Mouse (Mus musculus) MEL (cell line): ENCODE results near the gene Dcst1. TPM values are rescaled to one million over a fixed set of nuclear protein-coding genes. Genes with fewer than 3 reads are reported as not detected.

Experiments
- DNase-seq: peaks from one replicate; pipeline ENCODE4 v3.0.0; 2011; ENCODE audit warnings: low read depth, low spot score
- H3K27ac ChIP-seq: 2 replicates; pipeline ENCODE4 v1.5.1; 2012; ENCODE audit warnings: low read depth, mild to moderate bottlenecking, control low read depth, low read length, moderate library complexity; ENCODE audit not compliant: control insufficient read depth
- H3K27me3 ChIP-seq, 2 experiments: fragments of 150-350 bp in 1 of 2; sonication (generic) in 1 of 2; 2 replicates each; pipeline ENCODE4 v1.6.1; 2012; ENCODE audit warnings: low read length in 2 of 2, mild to moderate bottlenecking in 2 of 2, improper control_type of control experiment in 1 of 2, moderate library complexity in 1 of 2; ENCODE audit not compliant: insufficient read depth in 2 of 2, control insufficient read depth in 1 of 2
- H3K36me3 ChIP-seq, 2 experiments: 2 replicates each; pipeline ENCODE4 v1.6.1; 2012 to 2014; ENCODE audit warnings: low read length in 2 of 2, improper control_type of control experiment in 1 of 2, inconsistent platforms in 1 of 2, mild to moderate bottlenecking in 1 of 2; ENCODE audit not compliant: insufficient read depth in 2 of 2, control insufficient read depth in 1 of 2
- H3K4me1 ChIP-seq, 2 experiments: fragments of 150-350 bp in 1 of 2; sonication (generic) in 1 of 2; 2 replicates each; pipeline ENCODE4 v1.6.1; 2012; ENCODE audit warnings: low read length in 2 of 2, improper control_type of control experiment in 1 of 2, mild to moderate bottlenecking in 1 of 2; ENCODE audit not compliant: insufficient read depth in 2 of 2, control insufficient read depth in 1 of 2
- H3K4me3 ChIP-seq, 2 experiments: fragments of 150-350 bp in 1 of 2; sonication (generic) in 1 of 2; 2 replicates each; pipeline ENCODE4 v1.5.1; 2012; ENCODE audit warnings: low read depth in 2 of 2, low read length in 2 of 2, mild to moderate bottlenecking in 2 of 2, moderate library complexity in 2 of 2, control low read depth in 1 of 2, improper control_type of control experiment in 1 of 2; ENCODE audit not compliant: control insufficient read depth in 1 of 2, insufficient read depth in 1 of 2
- H3K79me2 ChIP-seq: 2 replicates; pipeline ENCODE4 v1.6.1; 2012; ENCODE audit warnings: mild to moderate bottlenecking, low read length, moderate library complexity; ENCODE audit not compliant: control insufficient read depth, poor library complexity, insufficient read depth
- H3K9ac ChIP-seq: 2 replicates; pipeline ENCODE4 v1.6.1; 2012; ENCODE audit warnings: low read depth, mild to moderate bottlenecking, control low read depth, low read length, moderate library complexity; ENCODE audit not compliant: control insufficient read depth, poor library complexity, severe bottlenecking
- H3K9me3 ChIP-seq: fragments of 150-350 bp; sonication (generic); replicated peaks from 2 replicates; pipeline ENCODE4 v1.6.1; 2012; ENCODE audit warnings: mild to moderate bottlenecking, low read length, improper control_type of control experiment, moderate library complexity; ENCODE audit not compliant: insufficient read depth
- BHLHE40 ChIP-seq: IDR thresholded peaks from 2 replicates; pipeline ENCODE4 v1.6.1; 2012; ENCODE audit warnings: low read depth, mild to moderate bottlenecking, inconsistent platforms, low read length, improper control_type of control experiment, borderline replicate concordance
- ELF1 ChIP-seq: IDR thresholded peaks from 2 replicates; pipeline ENCODE4 v1.6.1; 2014; ENCODE audit warnings: low read depth, mild to moderate bottlenecking, inconsistent platforms, low read length, improper control_type of control experiment, moderate library complexity
- ETS1 ChIP-seq: IDR thresholded peaks from 2 replicates; pipeline ENCODE4 v1.6.1; 2012; ENCODE audit warnings: low read depth, mild to moderate bottlenecking, inconsistent platforms, low read length, improper control_type of control experiment, moderate library complexity
- GATA1 ChIP-seq: IDR thresholded peaks from 2 replicates; pipeline ENCODE4 v1.6.1; 2011; ENCODE audit warnings: low read depth, low read length, improper control_type of control experiment
- HCFC1 ChIP-seq: IDR thresholded peaks from 2 replicates; pipeline ENCODE4 v1.6.1; 2012; ENCODE audit warnings: low read depth, mild to moderate bottlenecking, inconsistent platforms, low read length, improper control_type of control experiment, moderate library complexity
- MAX ChIP-seq: IDR thresholded peaks from 2 replicates; pipeline ENCODE4 v1.6.1; 2011; ENCODE audit warnings: low read length, improper control_type of control experiment
- MAZ ChIP-seq: IDR thresholded peaks from 2 replicates; pipeline ENCODE4 v1.6.1; 2012; ENCODE audit warnings: low read depth, mild to moderate bottlenecking, inconsistent platforms, low read length, improper control_type of control experiment
- MXI1 ChIP-seq: IDR thresholded peaks from 2 replicates; pipeline ENCODE4 v1.6.1; 2011; ENCODE audit warnings: mild to moderate bottlenecking, low read depth, low read length, improper control_type of control experiment
- MYB ChIP-seq: IDR thresholded peaks from 2 replicates; pipeline ENCODE4 v1.6.1; 2011; ENCODE audit warnings: mild to moderate bottlenecking, low read depth, low read length, improper control_type of control experiment
- NELFE ChIP-seq: IDR thresholded peaks from 2 replicates; pipeline ENCODE4 v1.6.1; 2011; ENCODE audit warnings: low read depth, low read length, improper control_type of control experiment
- NRF1 ChIP-seq: IDR thresholded peaks from 2 replicates; pipeline ENCODE4 v1.6.1; 2014; ENCODE audit warnings: low read depth, mild to moderate bottlenecking, inconsistent platforms, low read length, improper control_type of control experiment, moderate library complexity; ENCODE audit not compliant: poor library complexity, insufficient read depth, severe bottlenecking
- POLR2A ChIP-seq, 2 experiments: IDR thresholded peaks; 2 replicates each; pipeline ENCODE4 v1.6.1; 2011 to 2012; ENCODE audit warnings: low read length in 2 of 2, mild to moderate bottlenecking in 2 of 2, control low read depth in 1 of 2, improper control_type of control experiment in 1 of 2, low read depth in 1 of 2, moderate library complexity in 1 of 2; ENCODE audit not compliant: control insufficient read depth in 1 of 2, insufficient read depth in 1 of 2, poor library complexity in 1 of 2
- POLR2AphosphoS2 ChIP-seq: IDR thresholded peaks from 2 replicates; pipeline ENCODE4 v1.6.1; 2011; ENCODE audit warnings: low read length, improper control_type of control experiment
- SIN3A ChIP-seq: IDR thresholded peaks from 2 replicates; pipeline ENCODE4 v1.6.1; 2012; ENCODE audit warnings: low read length, improper control_type of control experiment, inconsistent platforms
- TCF12 ChIP-seq: IDR thresholded peaks from 2 replicates; pipeline ENCODE4 v1.6.1; 2014; ENCODE audit warnings: low read depth, mild to moderate bottlenecking, inconsistent platforms, low read length, improper control_type of control experiment, moderate library complexity
- USF1 ChIP-seq: IDR thresholded peaks from 2 replicates; pipeline ENCODE4 v1.6.1; 2014; ENCODE audit warnings: low read depth, mild to moderate bottlenecking, inconsistent platforms, low read length, improper control_type of control experiment, moderate library complexity
- ZC3H11A ChIP-seq: IDR thresholded peaks from 2 replicates; pipeline ENCODE4 v1.6.1; 2012; ENCODE audit warnings: low read depth, mild to moderate bottlenecking, inconsistent platforms, low read length, improper control_type of control experiment
- ZMIZ1 ChIP-seq: IDR thresholded peaks from 2 replicates; pipeline ENCODE4 v1.6.1; 2012; ENCODE audit warnings: low read depth, mild to moderate bottlenecking, inconsistent platforms, low read length, improper control_type of control experiment, moderate library complexity
- polyA plus RNA-seq, 2 experiments: library from polyadenylated mRNA; stranded (reverse) in 1 of 2; unstranded in 1 of 2; fragments of >175 nt in 1 of 2; fragments of >200 nt in 1 of 2; gene quantifications; 2 replicates each; pipeline versions ENCODE4 v1.2.1 to v1.2.4; 2012; ENCODE audit warnings: low replicate concordance in 2 of 2, low read depth in 1 of 2; ENCODE audit not compliant: insufficient read length in 2 of 2, insufficient read depth in 1 of 2, missing spikeins in 1 of 2
- total RNA-seq: library from RNA; depleted of rRNA; stranded (reverse); fragments of 300-350 nt; gene quantifications from 2 replicates; pipeline ENCODE4 v1.2.3, GENCODE M21; 2012

The Dcst1 gene
- total and polyA plus RNA-seq, 3 experiments, result 0.08 to 0.29 TPM; not detected in 1

- H3K9me3 ChIP-seq, result no peaks in the 10 kb centered on the region
- TF ChIP-seq TCF12 (no peak), MAX (0 out of 2 replicates have a peak, but pooled peaks have one; percentile 19)
- TF ChIP-seq, all 39 proteins: peak for 1
- Histone ChIP-seq H3K4me1 (peaks cover 14 to 41% of the 10 kb centered on the region in 2 experiments), H3K27me3 (no peaks in the 10 kb centered on the region), H3K4me3 (peak overlapping the region; percentile 86 to 94), H3K36me3 (peaks cover 0 to 34% of the 10 kb centered on the region in 2 experiments; a peak in 2 of 4 replicates), H3K9ac (peak overlapping the region; percentile 65), H3K79me2 (peaks cover 16% of the 10 kb centered on the region), H3K27ac (peak overlapping the region; percentile 53)
- DNase-seq, result peak; percentile 73
Measured at GRCm38 (mm10) chr3:89392871-89393311, 27.8 kb upstream of the Dcst1 start.

GRCm38 (mm10) chr3:89391663-89392511 lies 26.8 kb upstream of the Dcst1 start:
- peaks cover 16% of the 10 kb centered on the region for H3K79me2 ChIP-seq
- H3K4me3 ChIP-seq, result peak overlapping the region; percentile 86 to 94
- TF ChIP-seq BHLHE40 (no peak), MAZ (peak; percentile 20; the same call in 1 of the 2 replicates), ZMIZ1 (no peak), TCF12 (peak; percentile 36; the same call in 1 of the 2 replicates), NELFE (peak; percentile 31), MYB (no peak), MXI1 (peak; percentile 63), ELF1 (peak; percentile 55; the same call in 1 of the 2 replicates), NRF1 (peak; percentile 70), POLR2A (IDR thresholded peaks at IDR 0.05; ENCODE audit: control insufficient read depth in 1 of 2, insufficient read depth in 1 of 2, low read depth in 1 of 2, low read length in 2 of 2, poor library complexity in 1 of 2) (peak in 1 of 2 experiments; percentile 27; a peak in 2 of 4 replicates), HCFC1 (peak; percentile 50; the same call in 1 of the 2 replicates), ZC3H11A (no peak), SIN3A (peak; percentile 71), GATA1 (0 out of 2 replicates have a peak, but pooled peaks have one; percentile 22), POLR2AphosphoS2 (no peak), USF1 (0 out of 2 replicates have a peak, but pooled peaks have one; percentile 2), ETS1 (peak; percentile 33; the same call in 1 of the 2 replicates), MAX (peak; percentile 42; the same call in 1 of the 2 replicates)
- TF ChIP-seq, all 39 proteins: peak for 13
- H3K9me3 ChIP-seq, result no peaks in the 10 kb centered on the region
- H3K9ac ChIP-seq, result peak overlapping the region; percentile 83
- peak overlapping the region; percentile 82 for H3K27ac ChIP-seq
- no peaks in the 10 kb centered on the region for H3K27me3 ChIP-seq
- peaks cover 14 to 43% of the 10 kb centered on the region in 2 experiments for H3K4me1 ChIP-seq
- peak; percentile 68 for DNase-seq
- peaks cover 0 to 32% of the 10 kb centered on the region in 2 experiments; a peak in 2 of 4 replicates for H3K36me3 ChIP-seq
